Mouse (Mus musculus): ENCODE measurements around the gene Mad1l1.
A peak's percentile ranks its signal among the peaks of the same experiment; 100 is the strongest.
"Not testable (repeated sequence)": the region's sequence is repeated elsewhere in the genome, so short reads cannot be mapped to it uniquely, and the experiment has no call there.

Mad1l1 gene

DNA sequence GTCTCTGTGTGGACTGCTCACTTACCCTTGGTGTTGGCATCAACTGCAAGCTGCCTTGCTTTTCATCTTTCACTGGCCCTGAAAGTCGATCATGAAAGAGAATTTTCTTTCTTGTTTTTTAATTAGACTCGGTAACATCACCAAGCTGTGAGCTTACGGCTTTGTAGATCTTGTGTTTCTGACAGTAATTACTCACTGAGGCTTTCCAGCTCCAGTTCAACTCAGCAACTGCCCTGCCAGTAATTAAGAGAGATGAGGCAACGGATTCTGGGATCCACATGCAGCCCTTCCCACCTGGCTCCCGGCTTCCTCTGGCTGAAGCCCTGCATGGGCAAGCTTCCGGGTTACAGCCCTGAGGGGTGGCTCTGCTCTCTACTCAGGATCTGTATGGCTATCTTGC is 298.5 kb downstream of the Mad1l1 start:
- no peak for ATAC-seq (ENCODE audit: insufficient number of reproducible peaks, low FRiP score, low TSS enrichment)

DNA sequence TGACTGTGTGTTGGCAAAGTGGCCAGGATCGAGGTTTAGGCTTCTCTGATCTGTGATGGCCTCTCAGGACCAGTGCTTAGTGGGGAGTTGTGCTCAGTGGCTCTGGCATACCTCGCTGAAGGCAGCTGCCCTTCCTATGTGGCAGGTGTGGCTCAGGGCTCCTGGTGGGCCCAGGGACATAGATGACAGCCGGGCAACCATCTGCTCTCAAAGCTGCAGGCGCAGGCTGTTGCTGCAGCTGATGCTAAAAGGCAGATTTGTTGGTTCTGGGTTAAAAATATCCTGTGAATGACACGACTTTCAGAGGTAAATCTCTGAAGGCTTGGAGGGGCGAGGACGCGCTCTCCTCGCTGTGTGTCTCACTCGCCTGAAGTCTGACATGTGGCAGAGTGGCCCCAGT is 299.6 kb downstream of the Mad1l1 start:
- peak; percentile 72; the same call in 1 of the 2 replicates for ATAC-seq (ENCODE audit: insufficient number of reproducible peaks, low FRiP score, low TSS enrichment)

DNA sequence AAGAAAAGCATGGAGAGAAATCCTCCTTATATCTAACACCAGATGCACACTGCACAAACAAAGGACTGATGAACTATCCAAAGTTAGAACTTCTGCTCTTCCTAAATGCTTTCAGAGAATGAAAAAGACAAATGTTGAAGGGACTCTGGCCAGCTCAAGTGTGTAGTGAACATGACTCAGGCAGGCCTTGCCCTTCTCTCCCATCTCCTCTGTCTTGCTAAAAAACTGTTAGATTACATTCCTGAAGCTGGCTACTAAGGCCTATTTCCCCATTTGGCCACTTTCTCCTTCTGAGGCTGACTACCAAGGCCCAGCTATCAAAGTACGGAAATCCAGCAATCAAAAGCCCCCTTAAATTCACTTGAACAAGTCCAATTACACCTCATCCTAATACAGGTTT is 301.7 kb downstream of the Mad1l1 start:
- no peak for ATAC-seq (ENCODE audit: insufficient number of reproducible peaks, low FRiP score, low TSS enrichment)

DNA sequence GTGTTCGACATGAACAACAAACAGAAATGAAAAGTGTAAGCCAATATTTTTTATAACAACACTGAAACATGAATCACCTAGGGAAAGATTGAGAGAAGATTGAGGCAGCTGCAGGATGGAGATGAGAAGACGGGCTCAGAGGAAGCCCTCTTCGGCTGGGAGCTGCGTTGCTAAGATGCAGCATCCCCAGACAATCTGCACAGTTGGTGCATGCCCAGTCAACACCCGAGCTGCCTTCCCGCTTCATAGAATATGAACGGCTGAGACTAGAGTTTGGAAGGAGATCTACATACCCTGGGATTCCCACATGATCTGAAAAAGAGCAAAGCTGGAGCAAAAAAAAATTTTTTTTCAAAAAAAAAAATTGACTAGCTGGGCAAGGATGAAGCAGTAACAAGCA is 302.6 kb downstream of the Mad1l1 start:
- no peak for ATAC-seq (ENCODE audit: insufficient number of reproducible peaks, low FRiP score, low TSS enrichment)

DNA sequence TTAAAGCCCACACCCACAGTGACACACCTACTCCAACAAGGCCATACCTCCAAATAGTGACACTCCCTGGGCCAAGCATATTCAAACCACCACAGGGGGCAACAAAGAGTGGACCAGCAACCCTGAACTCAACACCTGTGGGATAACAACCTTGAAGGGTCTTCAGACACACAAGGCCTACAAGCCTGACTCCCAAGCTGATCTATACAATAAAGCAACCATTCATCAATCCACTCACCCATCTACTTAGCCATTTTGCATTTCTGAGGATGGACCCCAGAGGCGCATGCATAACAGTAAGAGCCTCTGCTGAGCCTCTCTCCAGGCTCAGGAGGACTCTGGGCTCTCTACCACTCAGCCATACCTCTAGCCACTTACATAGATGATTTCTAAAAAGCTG is 304.5 kb downstream of the Mad1l1 start:
- ATAC-seq (ENCODE audit: insufficient number of reproducible peaks, low FRiP score, low TSS enrichment): no peak

DNA sequence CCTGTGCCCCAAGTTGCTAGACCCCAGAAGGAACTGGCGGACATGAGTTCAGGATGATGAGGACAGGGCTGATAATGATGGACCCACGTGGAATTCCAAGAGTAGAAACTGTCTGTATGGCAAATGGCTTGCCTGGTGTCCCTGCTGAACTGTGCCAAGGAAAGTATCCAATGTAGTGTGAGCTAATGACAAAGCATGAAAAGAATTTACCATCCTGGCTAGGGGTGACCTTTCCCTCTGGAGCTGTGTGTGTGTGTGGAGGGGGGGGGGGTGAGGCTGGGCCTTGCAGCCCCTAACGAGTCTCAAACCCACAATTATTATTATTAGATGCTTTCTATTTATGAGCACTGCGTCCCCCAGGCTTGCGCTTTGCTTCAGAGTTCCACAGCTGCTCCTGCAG is 307.7 kb downstream of the Mad1l1 start:
- no peak for ATAC-seq (ENCODE audit: insufficient number of reproducible peaks, low FRiP score, low TSS enrichment)

DNA sequence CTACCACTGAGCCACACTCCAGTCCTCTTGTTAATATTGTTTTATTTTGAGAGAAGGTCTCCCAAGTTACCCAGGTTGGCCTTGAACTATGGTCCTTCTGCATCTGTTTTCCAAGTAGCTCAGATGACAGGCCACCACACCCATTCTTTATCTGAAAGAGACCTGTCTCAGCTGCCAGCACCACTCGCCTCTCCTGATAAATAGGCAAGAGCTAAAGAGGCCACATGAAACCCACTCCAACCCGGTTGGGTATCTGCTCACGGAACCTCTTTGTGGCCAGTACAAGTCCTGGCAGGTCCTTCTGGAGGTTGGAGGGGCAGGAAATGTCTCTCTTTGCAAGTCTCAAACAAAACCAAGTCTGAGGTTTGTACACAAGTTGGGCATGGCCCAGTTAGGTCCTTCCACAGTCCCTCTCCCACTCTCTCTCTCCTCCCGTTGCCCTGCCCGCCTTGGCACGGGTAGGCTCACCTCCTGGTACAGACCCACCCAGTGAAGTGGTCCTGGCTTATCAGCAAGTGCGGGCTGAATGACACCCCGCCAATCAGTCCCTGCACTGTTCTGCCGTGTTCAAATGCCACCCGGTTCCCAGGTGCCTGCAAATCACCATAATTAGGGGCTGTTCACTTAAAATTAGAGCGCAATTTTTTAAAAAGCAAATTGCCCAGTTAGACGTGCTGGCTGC is 308.9 kb downstream of the Mad1l1 start:
- no peak for ATAC-seq (ENCODE audit: insufficient number of reproducible peaks, low FRiP score, low TSS enrichment)

DNA sequence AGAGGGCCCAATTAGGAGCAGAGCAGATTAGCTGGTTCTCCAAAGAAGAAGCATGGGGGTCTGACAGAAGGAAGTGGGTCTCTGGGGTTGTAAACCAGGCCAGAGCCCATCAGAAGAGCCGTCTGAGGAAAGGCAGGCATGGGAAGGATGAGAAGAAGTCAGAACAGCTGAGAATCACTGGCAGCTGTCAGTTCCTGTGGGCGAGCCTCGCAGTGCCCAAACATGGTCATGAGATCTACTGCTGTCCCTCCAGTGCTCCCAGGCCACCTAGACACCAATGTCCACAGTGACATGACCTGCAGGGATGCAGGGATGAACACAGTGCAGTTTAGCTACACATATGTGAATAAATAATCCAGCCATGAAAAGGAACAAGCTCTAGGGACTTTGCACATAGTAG is 310.9 kb downstream of the Mad1l1 start:
- no peak for ATAC-seq (ENCODE audit: insufficient number of reproducible peaks, low FRiP score, low TSS enrichment)

DNA sequence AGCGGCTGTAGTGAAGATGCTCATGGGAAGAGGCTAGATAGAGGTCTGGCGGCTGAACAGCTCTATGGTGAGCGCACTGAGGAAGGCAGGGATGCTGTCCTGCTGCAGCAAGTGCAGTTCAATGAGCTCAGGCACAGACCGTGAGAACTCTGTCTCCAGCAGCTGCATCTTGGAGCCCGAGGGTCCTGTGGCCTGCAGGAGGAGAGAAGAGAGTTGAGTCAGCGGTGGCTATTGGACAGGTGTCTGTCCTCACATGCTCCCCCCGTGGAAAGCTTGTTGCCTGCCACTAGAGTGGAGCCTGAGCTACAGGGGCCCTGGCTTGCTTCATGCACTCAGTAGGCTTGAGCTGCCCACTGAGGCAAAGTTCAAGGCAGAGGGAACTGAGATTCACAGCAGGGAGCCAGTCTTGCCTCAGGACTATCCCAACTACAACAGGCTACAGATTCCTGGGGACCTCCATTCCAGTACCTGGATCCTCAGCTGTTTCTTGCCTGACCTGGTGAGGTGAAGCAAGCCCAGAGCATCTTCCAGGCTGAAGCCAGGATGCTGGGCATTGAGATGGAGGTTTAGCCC is 312.2 kb downstream of the Mad1l1 start:
- ATAC-seq (ENCODE audit: insufficient number of reproducible peaks, low FRiP score, low TSS enrichment): no peak

DNA sequence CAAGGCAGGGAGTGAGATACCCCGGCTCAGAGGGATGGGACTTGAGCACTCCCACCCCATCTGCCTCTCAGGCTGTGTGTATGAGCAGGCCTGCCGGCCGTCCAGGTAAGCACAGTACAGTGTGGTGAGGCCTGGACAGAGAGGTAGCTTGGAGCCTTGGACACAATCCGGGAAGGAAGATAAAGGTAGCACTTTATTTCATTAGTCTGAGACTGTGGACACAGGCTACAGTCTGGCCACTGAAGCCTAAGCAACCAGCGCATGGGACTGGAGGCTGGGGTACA is 312.9 kb downstream of the Mad1l1 start:
- ATAC-seq (ENCODE audit: insufficient number of reproducible peaks, low FRiP score, low TSS enrichment): no peak

DNA sequence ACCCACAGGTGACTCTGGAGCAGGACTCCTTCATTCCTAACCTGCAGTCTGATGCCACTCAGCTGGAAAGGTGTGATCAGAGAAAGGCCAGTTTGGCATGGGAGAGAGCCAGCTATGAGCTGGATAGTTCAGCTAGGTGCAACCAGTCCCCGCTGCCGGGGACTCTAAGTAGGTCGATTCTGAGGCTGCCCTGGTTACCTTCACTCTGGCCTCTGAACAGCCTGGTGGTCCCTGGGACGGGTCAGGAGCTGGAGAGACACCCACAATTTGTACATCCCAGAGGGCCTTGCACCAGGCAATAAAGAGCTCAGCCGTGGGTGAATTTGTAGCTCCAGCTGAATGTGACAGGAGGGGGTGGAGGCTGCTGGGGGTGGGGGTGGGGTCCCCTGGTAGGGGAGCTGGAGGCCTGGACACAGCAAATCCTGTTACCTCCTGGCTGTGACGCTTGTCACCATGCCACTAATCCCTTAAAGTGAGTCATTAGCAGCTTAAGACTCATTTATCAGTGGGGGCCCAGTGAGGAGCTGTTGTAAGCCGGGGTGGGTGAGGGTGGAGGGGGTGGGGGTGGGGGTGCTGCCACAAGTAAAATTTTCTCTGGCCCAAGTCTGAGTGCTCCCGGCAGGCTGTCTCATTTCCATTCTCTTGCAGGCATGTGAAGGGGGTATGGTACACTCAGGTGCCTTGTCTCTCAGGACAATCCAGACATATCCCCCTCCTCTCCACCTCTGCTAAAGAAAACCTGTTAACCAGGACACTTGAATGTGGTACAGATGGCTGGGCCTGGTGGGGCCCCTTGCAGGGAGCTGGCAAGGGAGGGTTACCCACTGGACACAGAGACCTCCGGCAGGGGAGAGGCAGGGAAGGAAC is 313.5 kb downstream of the Mad1l1 start:
- ATAC-seq (ENCODE audit: insufficient number of reproducible peaks, low FRiP score, low TSS enrichment): no peak

DNA sequence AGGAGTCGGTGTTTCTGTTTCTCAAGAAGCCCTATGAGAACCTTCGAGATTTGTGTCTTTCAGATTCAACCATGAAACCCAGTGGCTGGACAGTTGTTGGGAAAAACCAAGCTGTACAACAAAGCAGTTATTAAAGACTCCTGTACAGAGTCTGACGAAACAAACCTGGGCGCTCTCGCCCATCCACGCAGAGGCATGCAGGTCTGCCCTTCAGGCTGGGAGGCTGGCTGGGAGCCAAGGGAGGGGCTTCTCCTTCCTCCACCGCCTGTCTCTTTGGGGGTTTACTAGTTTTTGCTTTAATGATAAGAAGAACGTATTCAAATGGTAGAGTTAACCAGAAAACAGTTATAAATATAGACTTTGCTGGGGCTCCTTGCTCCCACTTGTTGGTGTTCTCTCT is 314.5 kb downstream of the Mad1l1 start:
- no peak for ATAC-seq (ENCODE audit: insufficient number of reproducible peaks, low FRiP score, low TSS enrichment)

DNA sequence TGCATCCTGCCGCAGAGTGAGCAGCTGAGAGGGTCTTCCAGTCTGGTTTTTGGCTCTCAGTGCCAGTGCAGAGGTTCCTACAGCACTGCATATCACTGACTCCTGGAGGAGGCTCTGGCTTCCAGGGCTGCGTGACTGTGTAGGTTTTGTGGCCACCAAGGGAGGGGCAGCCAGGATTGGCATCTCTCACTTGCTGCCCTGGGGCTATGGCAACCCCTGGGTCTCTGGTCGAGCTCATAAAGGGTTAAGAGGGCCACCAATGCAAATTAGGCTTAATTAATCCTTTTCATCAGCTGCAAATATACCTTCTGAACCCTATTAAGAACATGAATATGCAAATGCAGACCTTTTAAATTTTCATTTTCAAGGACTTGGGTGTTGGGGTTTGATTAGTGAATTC is 318.8 kb downstream of the Mad1l1 start:
- ATAC-seq (ENCODE audit: insufficient number of reproducible peaks, low FRiP score, low TSS enrichment): no peak

DNA sequence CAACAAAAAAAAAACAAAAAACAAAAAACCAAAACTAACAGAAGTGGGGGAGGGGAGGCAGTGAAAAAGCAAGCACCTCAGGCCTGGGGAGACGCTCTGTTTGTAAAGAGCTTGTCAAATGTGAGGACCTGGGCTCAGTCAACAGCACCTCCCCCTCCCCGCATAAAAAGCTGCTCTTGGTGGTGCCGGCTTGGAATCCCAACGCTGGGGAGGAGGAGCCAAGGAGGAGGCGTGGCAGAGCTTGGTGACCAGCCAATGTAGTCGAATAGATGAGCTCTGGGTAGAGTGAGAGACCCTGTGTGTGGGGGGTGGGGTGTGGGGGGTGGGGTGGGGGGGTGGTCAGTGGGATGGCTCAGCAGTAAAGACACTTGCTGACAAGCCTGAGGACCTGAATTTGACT is 322.4 kb downstream of the Mad1l1 start:
- no peak for ATAC-seq (ENCODE audit: insufficient number of reproducible peaks, low FRiP score, low TSS enrichment)

DNA sequence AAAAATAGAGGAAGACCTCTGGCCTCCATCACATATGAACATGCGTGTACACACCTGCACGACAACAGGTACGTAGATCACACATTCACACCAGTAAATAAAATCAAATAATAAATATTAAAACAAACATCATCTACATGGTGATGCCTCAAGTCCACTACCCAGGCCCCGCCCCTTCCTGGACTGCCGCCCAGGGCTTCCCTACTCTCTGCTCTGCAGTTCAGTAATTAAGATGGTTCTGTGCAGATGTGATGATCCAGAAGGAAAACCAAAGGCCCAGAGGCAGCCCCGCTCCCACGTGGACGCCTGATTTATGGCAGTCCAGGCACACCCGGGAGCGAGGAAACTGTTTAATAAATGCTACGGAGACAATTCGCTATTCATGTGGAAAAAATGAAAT is 323.0 kb downstream of the Mad1l1 start:
- ATAC-seq (ENCODE audit: insufficient number of reproducible peaks, low FRiP score, low TSS enrichment): not testable (repeated sequence)

DNA sequence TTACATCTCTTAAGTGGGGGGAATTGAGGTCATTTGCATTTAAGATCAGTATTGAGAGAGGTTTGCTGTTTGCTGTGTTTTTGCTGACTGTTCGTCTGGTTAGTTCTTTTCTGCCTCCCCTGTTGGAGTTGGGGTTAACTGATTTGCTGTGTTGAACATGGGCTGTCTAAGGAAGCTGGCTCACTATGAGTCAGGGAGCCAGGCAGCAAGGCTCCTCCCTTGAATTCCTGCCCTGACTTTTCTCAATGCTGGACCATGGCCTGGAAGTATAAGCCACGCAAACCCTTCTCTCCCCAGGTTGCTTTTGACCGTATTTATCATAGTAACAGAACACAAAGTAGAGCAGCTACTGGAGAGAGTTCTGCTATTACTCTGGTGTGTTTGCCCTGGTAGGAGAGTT is 329.8 kb downstream of the Mad1l1 start:
- no peak for ATAC-seq (ENCODE audit: insufficient number of reproducible peaks, low FRiP score, low TSS enrichment)

DNA sequence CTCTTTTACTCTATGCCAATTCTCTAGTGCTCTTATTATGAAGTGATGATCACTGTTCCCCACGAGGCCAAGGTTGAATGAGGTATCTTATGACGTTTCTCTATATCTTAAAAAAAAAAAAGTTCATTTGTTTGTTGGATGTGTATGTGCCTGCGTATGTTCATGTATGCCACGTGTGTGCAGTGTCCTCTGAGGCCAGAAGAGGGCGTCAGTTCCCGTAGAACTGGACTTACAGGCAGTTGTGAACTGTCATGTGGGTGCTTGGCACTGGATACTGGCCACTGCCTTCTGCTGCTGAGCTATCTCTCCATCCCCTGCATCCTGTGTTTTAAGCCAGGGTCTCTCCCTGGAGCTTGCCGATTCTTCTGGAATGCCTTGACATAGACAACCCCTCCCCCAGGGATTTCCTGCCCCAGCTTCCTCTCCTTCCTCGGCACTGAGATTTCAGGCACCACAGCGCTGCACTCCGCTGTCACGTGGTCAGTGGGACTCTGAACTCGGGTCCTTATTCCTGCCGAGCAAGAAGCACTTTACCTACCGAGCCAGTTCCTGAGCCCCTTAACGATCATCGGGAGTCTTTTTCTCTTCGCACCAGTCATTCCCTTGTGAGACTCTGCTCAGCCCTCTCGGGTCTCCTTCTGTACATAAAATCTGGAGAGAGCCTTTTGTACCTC is 336.1 kb downstream of the Mad1l1 start:
- ATAC-seq (ENCODE audit: insufficient number of reproducible peaks, low FRiP score, low TSS enrichment): no peak

DNA sequence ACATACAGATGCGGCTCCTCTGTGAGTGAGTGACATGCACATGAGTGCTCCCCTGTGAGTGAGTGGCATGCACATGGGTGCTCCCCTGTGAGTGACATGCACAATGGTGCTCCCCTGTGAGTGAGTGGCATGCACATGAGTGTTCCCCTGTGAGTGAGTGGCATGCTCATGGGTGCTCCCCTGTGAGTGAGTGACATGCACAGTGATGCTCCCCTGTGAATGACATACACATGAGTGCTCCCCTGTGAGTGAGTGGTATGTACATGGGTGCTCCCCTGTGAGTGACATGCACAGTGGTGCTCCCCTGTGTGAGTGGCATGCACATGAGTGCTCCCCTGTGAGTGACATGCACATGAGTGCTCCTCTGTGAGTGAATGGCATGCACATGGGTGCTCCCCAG is 339.4 kb downstream of the Mad1l1 start:
- ATAC-seq (ENCODE audit: insufficient number of reproducible peaks, low FRiP score, low TSS enrichment): no peak

DNA sequence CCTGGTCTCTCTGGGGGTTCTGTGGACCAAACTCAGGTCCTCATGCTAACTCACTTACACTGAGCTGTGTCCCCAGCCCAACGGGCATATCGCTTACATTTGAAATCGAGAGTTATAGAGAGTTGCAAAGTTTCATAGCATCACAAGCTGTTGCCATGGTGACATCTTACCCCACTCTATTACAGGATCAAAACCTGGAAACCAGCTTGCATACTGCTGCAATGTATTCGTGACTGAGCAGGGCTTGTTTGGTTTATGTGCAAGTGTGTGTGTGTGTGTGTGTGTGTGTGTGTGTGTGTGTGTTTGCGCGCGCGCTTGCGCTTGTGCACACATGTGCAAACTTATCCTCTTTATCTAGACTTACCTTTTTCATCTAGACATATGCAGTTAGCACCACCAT is 342.0 kb downstream of the Mad1l1 start:
- no peak for ATAC-seq (ENCODE audit: insufficient number of reproducible peaks, low FRiP score, low TSS enrichment)

DNA sequence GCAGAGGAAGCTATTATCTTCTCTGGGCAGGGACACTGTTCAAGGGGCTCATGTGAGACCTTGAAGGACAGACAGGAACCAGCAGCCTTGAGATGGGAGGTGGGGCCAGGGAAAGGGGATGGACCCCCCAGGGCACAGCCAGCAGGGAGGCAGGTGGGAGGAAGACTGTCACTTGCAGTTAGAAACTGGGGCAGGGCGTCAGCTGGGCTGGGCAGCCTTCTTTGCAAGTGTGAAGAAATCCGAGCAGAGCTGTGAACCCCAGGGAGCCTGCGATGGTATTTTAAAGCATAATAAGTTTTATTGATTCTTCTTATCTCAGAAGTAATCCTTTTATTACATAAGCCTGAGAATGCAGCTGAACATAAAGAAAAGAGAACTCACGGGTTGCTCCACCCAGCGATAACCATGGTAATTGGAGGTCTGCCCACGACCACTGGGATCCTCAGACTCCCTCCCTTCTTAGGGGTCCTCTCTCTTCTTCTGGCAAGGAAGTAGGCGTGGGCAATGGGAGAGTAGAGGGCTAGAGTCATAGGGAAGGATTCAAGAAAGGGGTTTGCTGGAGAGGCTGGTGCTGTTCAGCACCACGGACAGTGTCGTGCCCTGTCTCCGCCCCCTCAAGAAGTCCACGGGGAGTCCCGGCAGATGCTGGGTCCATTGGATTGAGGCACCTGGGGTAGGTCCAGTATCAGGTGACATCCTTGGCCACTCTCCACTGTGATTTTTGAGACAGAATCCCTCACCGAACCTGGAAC is 342.7 kb downstream of the Mad1l1 start:
- ATAC-seq (ENCODE audit: insufficient number of reproducible peaks, low FRiP score, low TSS enrichment): no peak

DNA sequence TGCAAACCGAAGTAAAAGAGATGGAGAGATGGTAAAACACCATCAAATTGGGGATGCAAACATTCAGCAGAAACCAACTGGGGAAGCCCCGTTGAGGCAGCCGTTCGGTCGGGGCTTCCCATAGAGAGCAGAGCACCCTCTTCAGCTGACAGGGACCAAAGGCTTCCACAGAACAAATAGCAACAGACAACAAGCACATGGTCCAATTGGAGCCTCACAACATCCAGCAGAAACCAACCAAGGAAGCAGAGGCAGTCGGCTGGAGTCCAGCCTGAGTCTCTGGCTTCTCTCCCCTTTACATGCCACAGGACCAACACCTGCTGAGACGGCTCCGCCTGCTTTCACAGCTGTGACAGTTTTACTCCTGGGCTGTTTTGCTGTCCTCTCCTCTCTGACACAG is 343.9 kb downstream of the Mad1l1 start:
- no peak for ATAC-seq (ENCODE audit: insufficient number of reproducible peaks, low FRiP score, low TSS enrichment)

Data from cerebellum, adult (tissue).